Mouse (Mus musculus) testis, adult 2 months (tissue): ENCODE data around the gene Xkr7.

Experiments
- CTCF ChIP-seq: fragments of 200-500 bp; IDR thresholded peaks from 2 replicates; pipeline ENCODE4 v1.5.1; 2012; ENCODE audit warnings: low read depth, mild to moderate bottlenecking, inconsistent platforms, low read length, moderate library complexity; ENCODE audit not compliant: control insufficient read depth, insufficient read depth, insufficient replicate concordance
- POLR2A ChIP-seq: fragments of 200-500 bp; IDR thresholded peaks from 2 replicates; pipeline ENCODE4 v1.6.1; 2012; ENCODE audit warnings: low read depth, mild to moderate bottlenecking, inconsistent platforms, low read length, moderate library complexity; ENCODE audit not compliant: control insufficient read depth

GRCm38 (mm10) chr2:153002492-153003248 is 29.0 kb upstream of the Xkr7 start:
- TF ChIP-seq CTCF = no peak
- TF ChIP-seq POLR2A = no peak
